Mouse (Mus musculus): ENCODE results near the gene Ptprr.

Ptprr gene

DNA sequence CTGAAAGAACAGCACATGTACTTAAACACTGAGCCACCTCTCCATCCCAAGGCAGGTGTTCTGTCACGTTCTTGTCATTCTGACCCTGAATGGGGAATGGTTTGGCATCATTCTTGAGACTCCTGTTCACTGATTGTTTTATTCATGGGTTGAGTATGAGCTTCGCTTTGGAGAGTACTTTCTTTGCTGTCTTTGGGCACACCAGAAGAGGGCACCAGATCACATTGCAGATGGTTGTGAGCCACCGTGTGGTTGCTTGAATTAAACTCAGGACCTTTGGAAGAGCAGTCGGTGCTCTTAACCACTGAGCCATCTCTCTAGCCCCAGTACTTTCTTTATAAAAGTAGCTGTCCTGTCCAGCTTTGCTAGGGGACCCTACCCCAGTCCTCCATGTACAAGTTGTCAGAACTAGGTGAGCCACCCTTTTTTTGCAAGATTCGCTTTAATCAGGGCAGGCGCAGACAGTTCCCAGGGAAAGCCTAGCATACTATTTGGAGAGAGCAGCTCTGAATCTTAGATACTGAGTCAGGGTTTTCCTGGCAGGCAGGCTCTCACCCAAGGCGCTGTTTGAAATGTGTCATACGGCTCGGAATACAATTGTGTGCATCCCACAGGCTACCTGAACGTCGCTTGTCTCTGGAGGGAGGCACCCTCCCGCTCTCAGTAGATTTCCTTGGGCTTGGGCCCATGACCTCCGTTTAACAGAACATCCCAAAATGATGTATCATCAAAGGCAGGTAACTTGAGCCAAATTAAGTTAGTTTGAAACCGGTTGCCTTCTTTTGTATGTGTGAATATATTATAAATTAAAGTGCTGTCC lies 178.8 kb downstream of the Ptprr start:
- DNase-seq (ENCODE audit: low read depth) = no peak

DNA sequence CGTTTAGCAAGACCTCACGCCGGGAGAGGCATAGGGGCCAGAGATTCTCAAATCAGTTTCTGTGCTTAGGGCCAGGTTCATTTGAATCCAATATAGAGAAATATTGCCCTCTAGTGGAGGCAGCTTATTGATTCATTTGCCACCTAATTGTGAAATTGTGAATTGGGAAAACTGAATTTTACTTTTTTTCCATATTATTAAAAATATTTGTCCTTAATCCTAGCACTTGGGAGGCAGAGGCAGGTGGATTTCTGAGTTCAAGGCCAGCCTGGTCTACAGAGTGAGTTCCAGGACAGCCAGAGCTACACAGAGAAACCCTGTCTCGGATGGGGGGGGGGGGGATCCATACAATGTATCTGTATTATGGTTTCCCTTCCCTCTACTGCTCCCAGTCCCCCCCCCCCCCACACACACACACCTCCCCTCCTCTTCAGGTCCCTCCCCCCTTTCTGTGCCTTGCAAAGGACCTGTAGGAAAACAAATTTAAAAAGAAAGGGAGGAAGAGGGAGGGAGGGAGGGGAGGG lies 179.5 kb downstream of the Ptprr start:
- DNase-seq (ENCODE audit: low read depth) = peak; percentile 21

DNA sequence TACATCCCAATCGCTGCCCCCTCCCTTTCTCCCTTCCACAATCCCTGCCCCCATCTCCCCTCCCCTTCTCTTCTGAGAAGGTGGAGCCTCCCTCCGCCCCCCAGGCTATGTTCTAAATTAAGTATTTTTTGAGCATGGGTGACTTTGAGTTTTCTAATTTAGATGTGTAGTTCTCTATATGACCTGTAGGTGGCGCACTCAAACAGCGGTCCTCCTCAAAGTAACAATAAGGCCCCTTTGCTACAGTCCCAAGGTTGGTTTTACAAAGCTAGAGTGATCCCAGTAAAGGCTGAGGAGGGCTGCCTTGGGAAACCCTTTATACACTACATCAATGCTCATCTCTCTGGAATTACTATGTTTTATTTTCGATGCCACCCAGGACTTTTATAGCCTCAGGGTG lies 181.0 kb downstream of the Ptprr start:
- peak; percentile 36 for DNase-seq (ENCODE audit: low read depth)

DNA sequence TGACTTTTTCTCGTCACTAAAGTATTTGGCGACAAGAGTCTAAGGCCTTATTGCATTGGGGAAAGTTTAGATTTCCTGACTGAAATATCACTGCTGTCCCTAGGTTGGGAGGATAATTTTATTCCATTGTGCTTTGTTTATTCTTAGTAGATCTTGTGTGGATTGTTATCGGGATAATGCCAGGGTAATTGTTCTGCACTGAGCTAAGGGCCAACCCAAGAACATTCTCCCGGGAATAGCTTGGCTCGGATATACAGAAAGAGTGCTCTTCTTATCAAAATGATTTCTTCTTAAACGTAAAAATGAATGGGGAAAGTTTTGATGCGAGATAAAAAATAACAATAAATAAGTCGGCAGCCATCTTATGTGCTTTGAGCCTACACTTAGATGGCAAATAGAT lies 183.5 kb downstream of the Ptprr start:
- DNase-seq (ENCODE audit: low read depth) = no peak

DNA sequence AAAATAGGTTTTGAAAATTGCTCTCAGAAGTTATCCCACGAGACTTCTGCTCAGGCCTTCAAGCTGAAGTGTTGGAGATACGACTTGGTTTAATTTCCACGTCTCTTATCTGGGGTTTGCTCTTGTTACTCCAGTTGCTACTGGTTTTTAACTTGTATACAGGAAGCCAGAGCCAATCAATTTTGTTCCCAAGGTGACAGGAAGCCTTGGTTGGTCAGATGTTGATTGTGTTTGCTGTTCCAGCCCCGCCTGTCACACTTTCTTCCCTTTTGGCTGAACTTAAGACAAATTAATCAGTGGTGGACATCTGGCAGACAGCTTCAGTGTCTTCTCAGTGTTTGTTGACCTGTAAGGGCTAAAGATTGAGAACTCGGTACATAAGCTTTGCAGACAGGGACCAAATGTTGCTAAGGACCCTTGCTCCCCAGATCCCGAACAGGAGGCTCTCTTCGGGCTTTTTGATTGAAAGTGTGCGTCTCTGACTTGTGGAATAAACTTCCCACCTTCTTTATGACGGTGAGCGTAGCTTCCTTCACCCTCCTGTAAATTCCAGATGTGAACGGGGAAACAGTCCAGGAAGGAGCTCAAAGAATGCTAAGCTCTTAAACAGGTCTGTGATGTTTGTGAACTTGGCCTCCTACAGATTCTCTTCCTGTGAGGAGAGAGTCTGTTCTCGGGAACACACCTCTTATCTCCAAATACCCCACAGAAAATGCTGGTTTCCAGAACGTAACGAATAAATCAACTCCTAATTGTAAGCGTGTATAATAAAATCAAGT lies 187.8 kb downstream of the Ptprr start:
- peak; percentile 74 for DNase-seq (ENCODE audit: low read depth)

DNA sequence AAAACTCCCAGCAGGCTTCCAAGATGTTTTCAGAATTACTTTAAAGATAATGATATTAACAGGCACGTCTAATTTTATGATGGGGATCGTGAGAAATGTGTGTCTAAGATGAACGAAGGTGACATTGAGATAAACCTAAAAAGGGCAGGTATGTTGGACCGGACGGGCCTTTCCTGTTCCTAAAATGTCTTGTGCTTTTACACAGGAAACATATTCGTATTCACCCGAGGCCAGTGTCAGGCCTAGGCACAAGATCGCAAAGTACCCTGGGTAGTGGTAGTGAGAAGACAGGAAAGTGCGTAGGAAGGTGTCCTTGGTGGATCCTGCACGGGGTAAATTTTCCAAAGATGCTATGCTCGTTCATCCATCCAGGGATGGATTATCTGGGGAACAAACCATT lies 188.4 kb downstream of the Ptprr start:
- no peak for DNase-seq (ENCODE audit: low read depth)

DNA sequence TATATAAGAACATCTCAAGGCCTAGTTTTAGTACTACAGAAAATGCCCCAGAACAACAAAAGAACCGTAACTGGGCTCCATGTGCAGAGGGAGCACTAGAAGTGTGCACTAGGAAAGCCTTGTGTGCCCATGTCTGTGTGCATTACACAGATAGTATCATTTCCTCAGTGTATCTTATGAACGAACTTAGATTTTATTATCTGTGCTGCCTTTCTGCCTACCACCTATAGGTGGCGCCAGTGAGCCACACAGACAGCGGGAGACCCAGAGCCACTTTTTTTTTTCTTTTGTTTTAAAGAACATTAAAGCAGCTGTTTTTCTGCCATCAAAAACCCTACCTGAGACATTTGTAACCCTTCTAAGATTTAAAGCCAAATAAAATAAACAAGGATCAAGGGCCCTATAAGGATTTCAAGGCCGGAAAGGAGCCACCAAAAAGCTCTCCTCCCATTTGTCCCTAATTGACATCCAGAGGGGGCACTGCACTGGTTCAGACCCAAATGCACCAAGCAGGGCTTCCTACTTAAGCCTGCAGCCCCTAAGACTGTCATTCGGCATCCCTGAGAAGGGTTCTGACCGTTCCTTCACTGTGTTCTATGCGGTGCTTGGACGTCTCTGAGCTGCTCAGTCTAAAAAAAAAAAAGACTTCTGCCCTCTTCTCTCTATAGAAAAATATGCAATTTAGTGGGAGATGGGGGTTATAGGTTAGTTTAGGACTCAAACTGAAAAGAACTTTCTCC lies 190.1 kb downstream of the Ptprr start:
- peak; percentile 46 for DNase-seq (ENCODE audit: low read depth)

DNA sequence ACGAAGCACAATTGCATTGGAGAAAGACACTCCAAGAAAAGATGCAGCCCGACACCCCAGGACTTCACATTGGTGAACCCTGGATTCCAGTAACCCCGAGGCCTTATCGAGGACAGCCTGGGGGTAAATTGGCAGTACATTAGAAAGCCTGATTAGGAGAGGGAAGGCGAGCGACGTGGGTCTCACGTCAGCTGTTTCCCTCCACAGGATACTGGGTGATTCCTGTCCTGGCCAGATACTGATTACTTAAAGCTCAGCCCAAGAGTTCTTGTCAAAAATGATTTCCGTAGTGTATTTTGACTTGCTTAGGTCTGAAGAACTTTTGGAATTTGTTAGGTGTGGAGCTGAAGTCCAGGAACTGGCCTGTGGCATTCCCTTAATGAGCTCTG lies 190.7 kb downstream of the Ptprr start:
- peak; percentile 32 for DNase-seq (ENCODE audit: low read depth)

DNA sequence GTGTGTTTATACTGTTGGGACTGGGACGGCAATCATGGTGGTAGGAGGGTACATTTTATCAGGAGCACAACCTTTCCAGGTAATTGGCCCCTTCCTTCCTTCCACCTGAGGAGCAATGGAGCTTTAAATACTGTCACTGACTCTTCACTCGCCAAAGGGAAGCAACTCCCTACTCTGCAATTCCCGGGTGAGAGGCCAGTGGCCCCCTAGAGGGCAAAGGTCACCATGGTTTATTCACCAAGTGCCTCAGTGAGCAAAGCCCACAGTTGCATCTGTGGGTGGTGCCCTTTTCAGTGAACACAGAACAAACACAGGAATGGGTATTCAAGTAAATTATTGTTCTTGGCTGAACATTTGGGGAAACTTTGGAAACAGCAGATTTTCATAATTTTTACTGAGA lies 194.1 kb downstream of the Ptprr start:
- DNase-seq (ENCODE audit: low read depth) = no peak

DNA sequence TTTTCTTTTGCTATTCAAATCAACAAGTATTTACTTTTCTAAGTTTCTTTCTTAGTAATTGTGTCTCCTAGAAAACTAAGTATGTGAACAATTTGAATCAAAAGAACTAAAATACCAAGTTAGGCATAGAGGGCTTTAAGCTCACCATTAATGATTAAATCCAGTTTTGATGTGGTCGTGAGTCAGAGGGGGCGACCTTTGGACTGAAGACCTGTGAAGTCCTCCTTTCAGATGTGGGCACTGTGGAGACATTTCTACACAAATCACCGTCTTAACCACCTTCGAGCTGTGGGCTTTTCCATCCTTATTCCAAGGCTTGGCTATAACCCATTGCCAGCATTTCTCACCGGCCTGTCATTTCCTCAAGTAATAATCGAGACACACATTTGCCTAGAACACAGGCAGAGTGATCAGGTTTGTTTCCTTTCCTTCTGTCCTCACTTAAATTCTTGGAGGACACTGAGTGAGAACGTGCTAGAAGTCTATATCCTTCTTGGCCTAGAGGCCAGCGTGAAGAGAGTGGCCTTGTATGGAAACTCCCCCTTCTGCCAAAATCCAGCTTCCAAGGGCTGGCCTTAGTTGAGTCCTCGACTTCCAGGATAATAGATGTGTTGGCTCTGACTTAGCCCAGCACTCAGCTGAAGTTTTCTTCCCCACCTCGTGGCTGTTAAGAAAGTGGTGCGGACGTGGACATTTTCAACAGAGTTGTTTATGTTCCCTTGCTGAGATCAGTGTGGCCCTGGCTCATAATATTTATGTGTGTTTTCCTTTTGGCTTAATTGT lies 202.5 kb downstream of the Ptprr start:
- no peak for DNase-seq (ENCODE audit: low read depth)

DNA sequence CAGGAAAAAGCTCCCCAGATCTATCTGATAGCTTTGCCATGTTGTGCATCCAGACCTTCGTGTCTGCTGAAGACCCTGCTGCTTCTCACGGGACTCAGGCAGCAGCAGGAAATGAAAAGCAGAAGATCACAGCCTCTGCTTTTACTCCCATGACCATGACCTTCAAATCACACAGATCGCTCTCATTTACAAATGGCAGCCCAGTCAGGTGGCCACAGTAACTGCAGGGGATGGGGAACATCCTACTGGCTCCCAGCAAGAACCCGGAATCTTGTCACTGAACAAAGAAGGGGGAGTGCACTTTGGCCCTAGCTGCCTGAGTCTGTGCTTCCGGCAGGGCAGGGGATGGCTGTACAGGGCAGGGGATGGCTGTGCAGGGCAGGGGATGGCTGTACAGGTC lies 217.3 kb downstream of the Ptprr start:
- DNase-seq (ENCODE audit: low read depth) = no peak

DNA sequence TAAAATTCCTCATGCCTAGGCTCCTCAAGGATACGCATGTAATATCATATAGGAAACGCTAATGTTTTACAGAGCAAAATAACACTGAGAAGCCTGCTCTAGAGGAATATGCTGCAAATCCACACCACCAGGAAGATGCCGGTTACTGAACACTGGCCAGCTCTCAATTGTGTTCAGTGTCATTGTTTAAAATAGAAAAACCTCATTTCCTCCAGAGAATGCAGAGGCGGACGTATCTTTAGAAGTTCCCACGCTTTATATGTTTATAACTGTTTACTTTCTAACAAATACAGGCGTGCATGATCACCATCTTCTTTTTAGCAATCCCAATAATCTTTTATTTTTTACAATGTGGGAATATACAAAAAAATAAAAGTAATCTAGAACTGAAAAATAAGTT lies 224.2 kb downstream of the Ptprr start:
- DNase-seq (ENCODE audit: low read depth) = no peak

DNA sequence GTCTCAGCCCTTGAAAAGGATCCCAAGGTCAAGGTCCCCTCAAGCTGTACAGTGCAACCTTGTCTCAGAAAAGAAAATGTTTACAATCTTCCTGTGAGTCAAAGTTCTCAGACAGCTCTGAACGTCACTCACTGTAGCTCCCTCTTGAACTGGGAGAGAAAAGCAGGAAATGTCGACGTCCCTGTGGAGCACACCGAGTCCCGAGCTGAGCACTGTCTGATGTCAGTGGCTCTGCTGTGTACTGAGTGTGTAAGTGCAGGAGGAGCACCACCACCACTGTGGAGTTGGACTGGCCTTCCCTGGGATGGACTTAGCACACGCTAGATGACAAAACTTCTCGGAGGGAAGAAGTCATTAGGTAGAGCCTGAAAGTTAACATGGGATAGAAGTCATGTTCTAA lies 225.4 kb downstream of the Ptprr start:
- no peak for DNase-seq (ENCODE audit: low read depth)

DNA sequence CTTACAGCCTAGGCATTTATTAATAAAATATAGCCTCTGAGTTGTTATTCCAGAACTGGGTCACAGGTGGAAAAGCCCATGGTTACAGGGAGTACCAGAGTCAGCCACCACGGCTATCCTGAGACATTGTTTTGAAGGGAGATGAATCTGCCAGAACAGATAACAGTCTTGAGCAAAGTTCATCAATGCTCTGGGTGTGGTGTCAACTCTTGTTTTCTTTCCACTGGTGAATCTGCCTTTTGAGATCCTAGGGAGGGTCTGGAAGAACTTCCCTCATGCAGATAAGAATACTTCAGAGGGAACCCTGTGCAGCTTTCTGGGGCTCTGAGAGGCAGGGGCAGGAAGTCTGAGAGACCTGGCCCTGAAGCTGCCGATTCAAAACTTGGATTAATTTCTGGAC lies 227.6 kb downstream of the Ptprr start:
- no peak for DNase-seq (ENCODE audit: low read depth)

DNA sequence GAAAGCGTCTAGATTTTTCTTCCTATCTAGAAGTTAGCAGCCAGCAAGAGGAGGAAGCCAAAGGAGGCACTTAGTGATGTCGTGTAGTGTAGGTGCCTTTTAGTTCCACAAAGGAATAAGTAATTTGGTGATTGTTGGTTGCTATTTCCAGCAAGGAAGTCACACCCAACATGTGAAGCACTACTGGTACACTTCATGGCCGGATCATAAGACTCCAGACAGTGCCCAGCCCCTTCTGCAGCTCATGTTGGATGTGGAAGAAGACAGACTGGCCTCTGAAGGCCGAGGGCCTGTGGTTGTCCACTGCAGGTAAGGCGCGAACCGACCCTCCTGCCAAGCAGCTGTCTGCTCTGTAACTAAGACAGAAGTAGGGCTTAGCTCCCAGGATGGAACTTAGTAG lies 234.7 kb downstream of the Ptprr start:
- no peak for DNase-seq (ENCODE audit: low read depth)

DNA sequence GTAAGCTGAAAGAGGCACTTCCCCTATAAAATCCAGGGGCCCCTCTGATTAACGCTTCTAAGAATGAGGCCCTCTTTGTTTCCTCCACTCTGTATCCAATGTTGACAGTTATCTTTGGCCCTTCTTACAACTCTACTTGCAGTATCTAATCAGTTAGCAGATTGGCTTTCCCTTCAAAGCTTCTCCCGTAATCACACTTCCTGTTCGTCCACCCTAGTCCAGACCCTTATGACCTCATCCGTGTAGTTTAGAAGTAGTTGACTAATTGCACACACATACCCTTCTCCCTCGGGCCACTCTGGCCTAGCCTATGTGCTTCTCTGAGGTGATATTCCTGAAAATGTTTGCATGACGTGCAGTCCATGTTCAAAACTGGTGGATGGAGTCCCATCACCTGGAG lies 236.0 kb downstream of the Ptprr start:
- no peak for DNase-seq (ENCODE audit: low read depth)

DNA sequence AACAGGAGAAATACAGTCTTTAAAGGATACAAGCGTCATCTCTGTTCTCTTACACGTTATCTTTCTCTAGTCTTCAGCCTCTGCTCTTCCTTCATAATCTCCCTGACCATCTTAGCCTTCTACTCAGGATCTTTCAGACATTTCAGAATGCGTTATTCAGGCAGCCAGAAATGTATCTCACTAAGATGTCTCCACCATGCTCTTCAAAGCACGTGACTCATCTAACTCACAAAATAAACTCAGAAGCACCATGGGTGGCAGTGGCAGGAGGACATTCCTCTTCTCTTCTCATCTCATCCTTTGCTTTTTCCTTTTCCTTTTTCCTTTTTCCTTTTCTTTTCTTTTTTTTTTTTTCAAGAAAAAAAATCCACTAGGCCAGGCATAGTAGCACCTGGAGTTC lies 241.3 kb downstream of the Ptprr start:
- DNase-seq (ENCODE audit: low read depth) = no peak

DNA sequence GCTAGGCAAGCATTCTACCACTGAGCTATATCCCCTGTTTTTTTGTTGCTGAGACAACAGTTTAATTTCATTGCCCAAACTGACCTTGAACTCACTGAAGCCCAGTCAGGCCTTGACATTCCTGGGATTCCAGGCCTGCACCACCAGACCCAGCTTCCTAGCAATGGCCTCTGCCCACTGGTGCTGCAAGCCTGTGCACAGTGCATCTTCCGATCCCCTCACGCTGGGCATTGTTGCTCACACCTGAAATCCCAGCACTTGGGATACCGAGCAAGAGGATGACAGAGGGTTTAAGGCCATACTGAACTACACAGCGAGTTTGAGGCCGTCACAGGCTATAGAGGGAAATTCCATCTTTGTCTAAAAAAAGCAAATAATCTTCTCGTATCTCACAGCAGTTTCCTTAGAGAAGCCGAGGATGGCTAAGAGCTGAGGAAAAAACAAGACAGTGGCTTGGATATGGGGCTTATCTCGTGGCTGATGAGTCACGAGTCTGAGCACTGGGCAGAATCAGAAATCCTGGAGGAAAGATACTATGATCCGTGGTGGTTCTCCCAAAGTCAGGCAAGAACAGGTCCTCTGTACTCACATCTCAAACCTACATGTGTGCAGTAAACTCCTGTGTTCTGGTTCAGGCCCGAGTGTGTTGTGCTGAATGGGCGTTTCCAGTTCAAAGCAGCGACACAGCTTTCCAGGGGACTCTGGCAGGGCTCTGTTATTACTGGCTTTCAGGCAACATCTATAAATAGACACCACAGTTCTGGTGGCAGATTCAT lies 242.8 kb downstream of the Ptprr start:
- no peak for DNase-seq (ENCODE audit: low read depth)

DNA sequence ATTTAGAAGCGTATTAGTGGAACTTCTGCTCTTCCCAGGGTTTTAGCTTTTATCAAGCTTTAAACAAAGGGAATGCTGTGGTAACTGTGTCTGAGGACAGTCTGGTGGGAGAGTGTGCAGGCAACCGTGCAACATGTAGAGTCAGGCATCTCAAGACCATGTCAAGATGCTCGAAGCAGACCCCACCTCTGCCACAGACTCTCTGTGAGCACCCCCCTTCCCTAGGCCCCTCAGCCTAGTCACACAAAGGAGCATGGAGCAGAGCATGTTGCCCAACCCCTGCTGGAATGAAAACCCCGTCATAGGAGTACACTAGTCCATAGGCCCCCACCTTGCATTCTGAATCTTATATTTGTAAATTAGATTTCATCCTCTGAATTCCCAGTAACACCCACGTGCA lies 243.5 kb downstream of the Ptprr start:
- DNase-seq (ENCODE audit: low read depth) = no peak

DNA sequence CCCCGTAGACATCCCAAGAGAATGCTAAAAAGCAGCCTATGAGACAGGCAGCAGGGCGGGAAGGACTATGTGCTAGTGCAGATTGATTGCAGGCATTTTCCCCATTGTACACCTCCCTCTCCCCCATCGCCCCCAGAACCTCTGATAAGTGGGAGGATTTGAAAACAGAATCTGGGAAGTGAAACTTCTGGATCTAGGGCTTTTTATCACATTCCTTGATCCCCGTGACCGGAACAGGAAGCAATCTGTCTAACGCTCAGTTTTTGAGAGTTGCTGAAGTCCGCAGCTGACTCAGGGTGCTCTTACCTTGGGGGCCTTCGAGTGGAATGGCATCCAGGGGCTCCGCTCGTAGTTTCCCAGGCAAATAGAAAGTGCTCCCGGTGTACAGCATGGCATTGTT lies 246.5 kb downstream of the Ptprr start:
- DNase-seq (ENCODE audit: low read depth) = no peak
